Mouse (Mus musculus): Measurements from ENCODE around the gene Rapgef6. TPM values are rescaled to one million over a fixed set of nuclear protein-coding genes. Genes with fewer than 3 reads are reported as not detected.
"Not testable (repeated sequence)": the region's sequence is repeated elsewhere in the genome, so short reads cannot be mapped to it uniquely, and the experiment has no call there.

Rapgef6 gene
- total RNA-seq, 2 experiments from 2014 or later, result 8.1 to 8.6 TPM

DNA sequence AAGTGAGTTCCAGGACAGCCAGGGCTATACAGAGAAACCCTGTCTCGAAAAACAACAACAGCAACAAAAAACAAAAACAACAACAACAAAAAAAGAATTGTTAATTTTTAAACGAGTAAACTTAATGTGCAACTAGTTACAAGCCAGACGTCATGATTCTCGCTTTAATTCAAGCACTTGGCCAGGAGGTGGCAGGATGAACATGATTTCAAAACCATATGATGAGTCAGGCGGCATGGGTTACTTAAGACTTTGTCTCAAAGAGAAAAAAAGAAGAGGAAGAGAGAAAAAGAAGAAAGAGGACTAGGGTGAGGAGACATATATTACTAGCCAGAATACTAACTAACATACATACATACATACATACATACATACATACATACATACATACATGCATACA, 40.1 kb downstream of the Rapgef6 start:
- DNase-seq, result no peak
- intact Hi-C loops (cut with DNase I; ENCODE audit: low total_unique reads), result no loop called here

DNA sequence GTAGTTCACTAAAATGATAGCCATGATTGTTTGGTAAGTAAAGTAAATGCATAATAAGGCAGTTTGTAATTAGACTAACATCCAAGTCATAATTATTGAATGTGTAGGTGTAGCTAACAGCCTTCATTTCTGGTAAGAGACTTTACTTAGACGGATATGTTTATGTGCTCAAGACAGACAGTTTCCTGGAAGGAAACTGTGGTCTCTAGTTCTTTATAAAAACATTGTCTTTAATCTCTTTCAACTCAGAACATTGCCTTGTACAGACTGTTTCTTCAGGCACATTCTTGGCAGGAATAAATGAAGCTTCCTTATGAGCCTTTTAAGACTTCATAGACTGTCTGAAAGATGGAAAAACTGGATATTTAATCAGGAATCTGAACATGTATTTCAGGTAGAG, 45.3 kb downstream of the Rapgef6 start:
- DNase-seq, result no peak
- intact Hi-C loops (cut with DNase I; ENCODE audit: low total_unique reads), result no loop called here

DNA sequence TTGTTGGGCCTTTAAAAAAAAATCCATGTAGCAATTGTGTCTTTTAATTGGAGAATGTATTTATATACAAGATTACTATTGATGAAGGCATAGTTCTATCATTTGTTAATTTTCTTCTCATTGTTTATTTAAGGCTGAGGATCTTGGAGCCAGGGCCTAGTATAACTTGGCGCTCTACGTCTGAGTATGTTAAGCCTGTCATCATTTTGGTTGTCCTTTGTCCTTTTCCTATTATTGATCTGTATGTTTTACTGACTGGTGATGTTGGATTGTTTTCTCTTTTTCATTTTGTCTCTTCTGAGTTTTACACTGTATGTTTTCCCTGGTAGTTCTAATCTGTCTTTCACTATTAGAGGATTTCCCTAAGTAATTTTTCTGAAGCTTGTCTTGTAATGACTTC, 52.1 kb downstream of the Rapgef6 start:
- DNase-seq, result no peak

DNA sequence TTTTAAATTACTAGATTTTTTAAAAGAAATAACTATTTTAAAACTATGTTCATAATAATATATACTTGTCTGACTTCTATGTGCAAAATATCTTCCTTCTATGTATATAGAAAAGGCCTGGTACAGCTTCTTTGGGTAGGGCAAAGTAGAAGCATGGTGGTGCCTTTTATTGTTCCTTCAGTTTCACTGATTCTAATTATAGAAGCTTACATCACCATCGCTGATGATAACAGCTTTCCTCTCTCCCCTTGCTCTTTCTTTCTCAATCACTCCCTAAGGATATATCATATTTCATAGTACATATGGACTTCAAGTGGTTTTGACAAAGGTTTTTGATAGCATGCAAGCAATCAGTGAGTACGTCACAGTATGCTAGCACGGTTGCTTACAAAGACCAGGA, 69.9 kb downstream of the Rapgef6 start:
- intact Hi-C loops (cut with DNase I; ENCODE audit: low total_unique reads), result no loop called here
- no peak for DNase-seq

More for the DNA sequence above, 52.1 kb downstream of the Rapgef6 start:
- intact Hi-C loops (cut with DNase I; ENCODE audit: low total_unique reads), result no loop called here

DNA sequence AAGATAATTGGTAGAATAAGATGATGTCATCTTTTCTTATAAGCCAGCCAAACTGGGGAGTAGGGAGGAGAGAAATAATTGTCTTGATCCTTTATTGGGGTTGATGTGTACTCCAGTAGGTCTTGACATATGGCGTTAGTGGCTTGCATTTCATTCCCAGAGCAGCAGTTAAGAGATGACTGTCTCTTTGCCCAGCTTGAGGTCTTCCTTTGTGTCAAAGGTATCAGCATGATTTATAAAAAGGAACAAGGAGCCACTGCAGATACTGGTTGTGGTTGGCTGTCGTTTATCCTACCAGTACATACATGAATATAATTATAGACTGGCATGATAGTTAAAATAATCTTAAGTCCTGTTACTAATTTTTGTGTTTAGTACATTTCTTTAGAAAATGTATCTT, 71.4 kb downstream of the Rapgef6 start:
- DNase-seq, result no peak
- intact Hi-C loops (cut with DNase I; ENCODE audit: low total_unique reads), result no loop called here

DNA sequence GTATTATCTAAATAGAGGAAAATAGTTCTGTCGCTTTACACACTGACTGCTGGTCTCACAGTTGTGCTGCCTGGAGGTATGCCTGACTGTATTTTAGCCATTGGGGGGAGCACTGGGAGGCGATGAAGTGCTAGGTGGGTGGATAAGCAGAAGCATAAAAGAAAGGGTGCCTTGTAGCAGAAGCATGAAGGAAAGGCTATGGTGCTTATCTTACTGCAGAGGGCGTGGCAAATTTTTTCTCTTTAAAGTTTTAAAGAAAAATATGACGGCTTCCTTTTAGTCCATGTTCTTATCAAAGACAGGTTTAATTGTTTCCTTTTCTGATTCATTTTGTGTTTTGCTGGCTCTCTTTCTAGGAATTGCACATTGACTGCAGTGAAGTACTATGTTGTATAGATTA, 72.4 kb downstream of the Rapgef6 start:
- intact Hi-C loops (cut with DNase I; ENCODE audit: low total_unique reads), result no loop called here
- DNase-seq, result no peak

DNA sequence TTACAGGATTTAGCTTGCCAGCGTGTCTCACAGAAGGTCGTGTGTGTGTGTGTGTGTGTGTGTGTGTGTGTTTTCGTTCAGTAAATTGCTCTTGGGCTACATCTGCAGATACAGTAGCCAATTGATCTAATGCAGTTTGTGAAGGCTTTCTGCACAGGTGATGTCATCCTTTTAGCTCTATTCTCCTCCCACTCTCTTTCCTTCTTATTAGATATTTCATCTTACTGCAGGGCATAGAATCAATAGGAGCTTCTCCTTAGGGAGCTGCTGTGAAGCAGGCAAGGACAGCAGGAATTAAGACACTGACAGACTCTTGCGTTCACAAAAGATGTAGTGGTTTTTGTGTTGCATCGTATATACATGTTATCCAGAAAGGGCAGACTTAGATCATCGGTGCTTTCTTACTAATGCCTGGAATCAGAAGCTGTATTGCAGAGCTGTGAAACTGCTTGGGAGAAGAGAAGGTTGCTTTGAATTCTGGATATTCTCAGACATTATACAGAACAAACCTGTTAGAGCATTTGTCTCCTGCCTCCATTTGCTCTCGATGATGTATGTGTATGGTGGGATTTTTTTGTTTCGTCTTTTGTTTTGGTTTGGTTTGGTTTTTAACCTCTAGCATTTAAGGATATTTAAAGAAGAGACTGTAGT, 73.4 kb downstream of the Rapgef6 start:
- DNase-seq, result no peak
- intact Hi-C loops (cut with DNase I; ENCODE audit: low total_unique reads), result no loop called here

DNA sequence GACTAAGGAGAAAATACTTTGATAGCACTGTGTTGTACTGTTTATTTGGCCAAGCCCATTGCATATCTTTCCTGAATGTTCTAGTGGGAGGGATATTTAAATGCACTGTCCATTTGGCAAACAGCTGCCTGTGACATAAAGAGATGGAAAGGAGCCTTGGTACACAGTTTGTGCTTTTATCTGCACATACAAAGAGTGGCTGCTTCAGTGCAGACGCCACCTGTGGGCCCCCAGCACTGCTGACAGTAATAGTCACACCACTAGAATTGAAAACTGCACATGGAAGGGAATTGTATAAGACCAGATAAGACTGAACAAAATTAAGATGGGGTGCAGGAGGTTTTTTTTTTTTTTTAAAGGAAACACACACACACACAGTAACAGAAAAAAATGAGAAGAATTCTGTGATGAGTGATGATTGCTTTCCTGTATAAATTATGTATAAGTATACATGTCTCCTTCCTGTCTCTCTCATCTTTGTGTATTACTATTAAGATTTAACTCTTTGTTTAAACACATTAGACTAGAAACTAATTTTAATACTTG, 75.3 kb downstream of the Rapgef6 start:
- intact Hi-C loops (cut with DNase I; ENCODE audit: low total_unique reads), result no loop called here
- no peak for DNase-seq

DNA sequence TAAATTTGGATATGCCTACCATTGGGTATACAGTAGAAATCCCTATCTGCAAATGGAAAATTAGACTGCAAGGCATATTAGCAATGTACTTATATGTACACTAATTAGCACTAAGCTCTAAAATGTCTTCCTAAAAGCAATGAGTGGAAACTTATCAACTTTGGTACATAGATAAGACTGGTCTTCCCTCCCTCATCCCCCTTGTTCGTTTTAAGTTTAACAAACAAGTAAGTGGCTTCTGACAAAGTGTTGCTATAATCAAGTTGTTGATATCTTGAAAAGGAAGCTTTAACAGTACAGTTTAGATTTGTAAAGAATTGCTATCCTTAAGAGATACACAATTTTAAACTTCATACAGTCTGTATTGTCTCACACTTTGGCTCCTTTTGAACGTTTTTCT, 78.5 kb downstream of the Rapgef6 start:
- no peak for DNase-seq
- intact Hi-C loops (cut with DNase I; ENCODE audit: low total_unique reads), result no loop called here

DNA sequence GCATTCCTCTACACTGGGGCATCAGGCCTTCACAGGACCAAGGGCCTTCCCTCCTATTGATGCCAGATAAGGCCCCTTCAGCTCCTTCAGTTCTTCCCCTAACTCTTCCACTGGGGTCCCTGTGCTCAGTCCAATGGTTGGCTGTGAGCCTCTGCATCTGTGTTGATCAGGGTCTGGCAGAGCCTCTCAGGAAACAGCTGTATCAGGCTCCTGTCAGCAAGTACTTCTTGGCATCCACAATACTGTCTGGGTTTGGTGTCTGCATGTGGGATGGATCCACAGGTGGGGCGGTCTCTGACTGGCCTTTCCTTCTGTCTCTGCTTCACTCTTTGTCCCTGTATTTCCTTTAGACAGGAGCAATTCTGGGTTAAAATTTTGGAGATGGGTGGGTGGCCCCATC, 80.1 kb downstream of the Rapgef6 start:
- intact Hi-C loops (cut with DNase I; ENCODE audit: low total_unique reads), result not testable (repeated sequence)
- peak; percentile 6 for DNase-seq

DNA sequence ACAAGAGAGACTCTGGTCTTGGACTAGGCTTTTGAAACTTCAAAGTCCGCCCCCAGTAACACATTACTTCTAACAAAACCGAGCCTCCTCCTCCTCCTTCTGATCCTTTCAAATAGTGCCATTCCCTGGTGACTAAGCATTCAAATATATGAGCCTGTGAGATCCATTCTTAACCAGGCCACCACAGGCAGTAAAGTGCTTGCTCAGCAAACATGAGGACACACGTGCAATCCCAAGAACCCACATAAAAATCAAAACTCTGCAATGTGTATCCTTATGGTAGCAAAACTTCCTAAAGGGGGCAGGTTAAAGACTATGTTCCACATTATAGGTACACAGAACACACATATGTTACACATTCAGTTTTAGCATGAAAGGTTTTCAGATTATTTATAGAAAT, 81.8 kb downstream of the Rapgef6 start:
- intact Hi-C loops (cut with DNase I; ENCODE audit: low total_unique reads), result no loop called here
- no peak for DNase-seq

DNA sequence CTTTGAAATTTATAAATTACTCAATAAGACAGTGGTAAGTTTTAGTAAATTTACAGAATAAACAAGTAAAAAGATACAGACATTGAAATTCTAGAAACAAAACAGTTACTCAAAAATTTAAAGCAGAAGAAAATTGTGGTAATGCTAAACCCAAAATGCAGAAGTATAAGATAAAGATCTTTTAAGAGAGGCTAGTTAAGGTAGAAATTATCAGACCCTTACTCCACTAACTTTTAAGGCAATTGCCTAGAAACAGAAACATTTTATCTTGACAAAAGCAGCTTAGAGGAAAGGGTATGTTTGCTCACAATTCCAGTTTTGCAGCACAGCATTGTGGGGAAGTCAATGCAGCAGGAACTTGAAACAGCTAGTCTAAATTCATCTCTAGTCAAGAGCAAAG, 91.0 kb downstream of the Rapgef6 start:
- intact Hi-C loops (cut with DNase I; ENCODE audit: low total_unique reads), result no loop called here
- DNase-seq, result no peak

DNA sequence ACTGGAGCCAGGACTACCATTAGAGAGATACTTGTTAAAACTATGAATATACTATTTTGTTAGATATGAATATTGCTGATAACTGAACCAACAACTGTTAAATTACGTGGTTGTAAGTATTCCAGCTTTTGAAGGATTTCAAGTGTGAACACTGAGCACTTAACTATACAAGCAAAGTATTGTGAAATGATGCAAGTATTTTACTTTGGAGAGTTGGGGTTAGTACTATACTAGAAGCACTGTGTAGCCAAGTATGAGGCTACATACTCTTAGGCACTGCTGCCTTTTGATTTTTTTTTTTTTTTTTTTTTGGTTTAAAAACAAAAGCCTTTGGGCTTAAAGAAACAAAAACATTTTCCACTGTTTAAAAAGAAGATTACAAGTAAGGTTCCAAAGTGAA, 91.9 kb downstream of the Rapgef6 start:
- no peak for DNase-seq
- intact Hi-C loops (cut with DNase I; ENCODE audit: low total_unique reads), result no loop called here

DNA sequence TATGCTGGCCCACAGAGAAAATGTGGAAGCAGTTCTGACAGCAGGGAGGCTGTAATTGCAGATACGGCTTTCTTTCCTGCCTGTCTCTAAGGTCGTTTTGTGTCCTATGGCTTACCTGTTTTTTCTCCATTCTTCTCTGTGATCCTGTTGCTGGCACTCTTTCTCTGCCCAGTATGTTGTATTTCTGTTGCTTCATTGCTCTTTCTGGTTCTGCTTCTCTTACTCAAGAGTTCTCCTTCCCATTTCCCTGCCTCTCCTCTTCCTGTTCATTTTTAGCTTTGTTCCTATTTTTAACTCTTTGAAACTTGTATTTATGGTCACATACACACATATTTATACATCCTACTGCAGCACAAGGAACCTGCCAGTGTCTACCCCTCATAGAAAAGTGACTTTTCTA, 96.2 kb downstream of the Rapgef6 start:
- no peak for DNase-seq
- intact Hi-C loops (cut with DNase I; ENCODE audit: low total_unique reads), result no loop called here

DNA sequence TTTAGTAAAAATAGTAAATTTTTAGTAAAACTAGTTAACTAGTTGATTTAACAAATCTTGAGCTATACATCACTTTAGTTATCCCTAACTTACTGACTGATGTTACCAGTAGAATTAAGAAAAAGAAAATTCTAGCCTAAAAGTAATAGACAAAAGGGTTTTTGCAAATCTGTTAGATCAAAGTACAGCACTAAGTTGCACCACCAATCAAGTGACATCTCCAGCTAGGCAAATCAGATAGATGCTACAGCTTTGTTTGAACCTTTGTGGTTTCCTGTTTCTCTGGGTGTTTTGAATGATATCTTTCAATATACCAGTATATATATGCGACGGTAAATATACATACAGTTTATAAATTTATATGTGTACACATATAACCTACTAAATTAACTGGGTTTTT, 99.1 kb downstream of the Rapgef6 start:
- intact Hi-C loops (cut with DNase I; ENCODE audit: low total_unique reads), result no loop called here
- DNase-seq, result no peak

DNA sequence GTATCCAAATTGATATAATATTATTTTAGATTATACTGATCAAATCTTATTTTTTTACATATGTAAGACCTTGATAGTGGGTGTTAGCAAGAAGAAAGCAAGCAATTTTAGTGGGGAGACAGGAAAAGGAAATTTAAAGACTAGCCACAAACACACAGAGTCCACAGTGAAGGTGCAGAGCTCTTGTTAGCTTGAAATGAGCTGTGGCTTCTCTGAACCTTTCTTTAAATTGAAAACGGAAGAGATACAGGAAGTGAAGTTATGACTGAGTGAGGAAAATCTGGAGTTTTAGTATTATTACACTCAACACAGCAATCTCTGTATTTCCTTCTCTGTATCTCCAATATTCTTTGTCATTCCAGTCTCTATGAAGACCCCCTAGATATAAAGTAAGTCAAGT, 104.3 kb downstream of the Rapgef6 start:
- no peak for DNase-seq
- intact Hi-C loops (cut with DNase I; ENCODE audit: low total_unique reads), result no loop called here

DNA sequence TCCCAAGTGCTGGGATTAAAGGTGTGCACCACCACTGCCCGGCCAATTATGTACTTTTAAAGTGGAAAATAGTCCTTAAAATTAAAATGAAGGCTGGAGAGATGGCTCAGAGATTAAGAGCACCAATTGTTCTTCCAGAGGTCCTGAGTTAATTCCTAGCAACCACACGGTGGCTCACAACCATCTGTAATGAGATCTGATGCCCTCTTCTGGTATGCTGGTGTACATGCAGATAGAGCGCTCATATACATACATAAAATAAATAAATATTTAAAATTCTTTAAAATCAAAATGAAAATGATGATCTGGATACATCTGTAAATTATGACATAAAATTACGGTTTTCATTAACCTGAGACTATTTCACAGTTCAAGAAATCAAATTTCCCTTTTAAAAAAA, 123.8 kb downstream of the Rapgef6 start:
- intact Hi-C loops (cut with DNase I; ENCODE audit: low total_unique reads), result no loop called here
- no peak for DNase-seq

DNA sequence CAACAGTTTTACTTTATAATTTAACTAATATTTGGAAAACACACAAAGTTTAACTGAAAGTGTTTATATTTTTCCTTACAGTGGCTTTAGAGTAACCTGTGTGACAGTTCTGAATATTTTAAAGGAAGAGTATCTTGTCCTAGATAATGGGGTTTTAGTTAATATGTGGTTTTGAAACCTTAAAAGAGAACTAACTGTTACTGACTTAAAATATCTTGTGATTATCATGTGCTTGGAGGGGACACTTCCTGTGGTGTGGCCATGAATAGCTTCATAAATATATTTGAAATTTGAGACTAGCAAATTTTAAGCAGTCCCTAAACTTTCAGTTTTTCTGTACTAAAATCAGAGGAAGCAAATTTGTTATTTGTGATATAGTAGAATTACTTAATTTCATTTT, 125.9 kb downstream of the Rapgef6 start:
- intact Hi-C loops (cut with DNase I; ENCODE audit: low total_unique reads), result no loop called here
- DNase-seq, result no peak

DNA sequence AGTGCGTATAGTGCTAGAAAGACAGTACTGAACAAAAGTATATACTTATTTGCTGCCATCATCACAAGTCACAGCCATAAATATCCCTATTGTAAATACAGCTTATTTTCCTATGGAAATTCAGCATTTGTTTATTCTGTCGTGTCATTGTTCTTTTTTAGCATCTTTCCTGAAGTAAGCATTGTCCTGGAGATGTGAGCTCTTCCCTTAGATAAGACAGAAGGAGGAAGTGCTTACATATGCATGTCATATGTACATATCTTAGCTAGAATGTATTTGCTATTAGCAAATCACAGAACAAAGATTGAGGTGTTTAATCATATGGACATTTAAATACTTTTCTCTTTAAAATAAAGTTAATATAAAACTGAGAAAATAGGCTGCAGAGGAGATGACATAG, 132.8 kb downstream of the Rapgef6 start:
- intact Hi-C loops (cut with DNase I; ENCODE audit: low total_unique reads), result no loop called here

DNA sequence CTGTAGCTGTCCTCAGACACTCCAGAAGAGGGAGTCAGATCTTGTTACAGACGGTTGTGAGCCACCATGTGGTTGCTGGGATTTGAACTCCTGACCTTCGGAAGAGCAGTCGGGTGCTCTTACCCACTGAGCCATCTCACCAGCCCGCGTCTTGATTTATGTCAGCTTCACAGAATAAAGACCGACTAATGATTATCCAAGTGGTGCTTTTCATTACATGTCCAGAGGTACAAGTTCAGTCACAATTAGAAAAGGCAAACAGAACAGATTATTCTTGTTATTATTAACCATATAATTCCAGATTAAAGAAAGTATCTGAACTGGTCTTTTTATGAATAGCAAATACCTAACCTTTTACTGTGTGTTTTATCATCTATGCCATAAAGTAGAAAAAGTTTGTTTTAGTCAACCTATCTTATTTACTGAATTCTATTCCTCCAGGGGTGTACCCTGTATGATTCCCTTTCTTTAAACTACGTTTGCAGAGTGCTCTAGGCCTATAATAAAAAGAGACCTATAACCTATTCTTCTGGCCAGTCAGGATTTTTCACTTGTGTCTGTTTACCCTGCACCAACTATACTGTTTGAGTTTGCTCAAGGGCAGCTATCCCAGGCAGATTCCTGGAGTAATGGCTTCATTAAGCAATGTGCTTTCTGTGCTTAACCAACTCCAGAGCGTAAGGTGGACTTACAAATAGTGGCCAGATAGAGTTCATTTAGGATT, 151.1 kb downstream of the Rapgef6 start:
- intact Hi-C loops (cut with DNase I; ENCODE audit: low total_unique reads), result no loop called here
- DNase-seq, result no peak

More for the DNA sequence above, 132.8 kb downstream of the Rapgef6 start:
- DNase-seq, result no peak

DNA sequence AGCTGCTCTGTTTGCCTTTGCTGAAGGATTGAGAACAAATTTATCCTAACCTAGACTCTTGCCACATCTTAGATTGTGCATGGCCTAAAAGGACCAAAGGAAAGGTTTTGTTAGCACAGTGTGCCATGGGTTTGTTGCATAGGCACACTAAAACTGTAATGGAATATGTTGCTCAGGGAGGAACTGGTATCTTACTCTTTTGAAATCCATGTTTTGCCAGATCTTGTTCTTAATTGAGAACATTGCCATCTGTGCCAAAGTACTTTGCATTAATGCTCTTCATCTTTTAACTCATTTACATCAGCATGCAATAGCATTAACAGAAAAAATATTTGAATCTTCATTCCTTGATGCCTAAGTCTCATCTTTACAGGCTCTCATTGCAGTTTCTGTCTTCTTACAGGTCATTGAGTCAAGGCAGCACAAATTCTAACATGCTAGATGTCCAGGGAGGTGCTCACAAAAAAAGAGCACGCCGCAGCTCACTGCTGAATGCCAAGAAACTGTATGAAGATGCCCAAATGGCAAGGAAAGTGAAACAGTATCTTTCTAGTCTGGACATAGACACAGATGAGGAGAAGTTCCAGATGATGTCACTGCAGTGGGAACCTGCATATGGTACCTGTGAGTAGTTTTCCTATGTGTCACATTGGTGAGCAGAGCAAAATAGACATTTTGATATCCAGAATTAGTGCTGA, 153.3 kb downstream of the Rapgef6 start:
- intact Hi-C loops (cut with DNase I; ENCODE audit: low total_unique reads), result no loop called here

More for the DNA sequence above, 153.3 kb downstream of the Rapgef6 start:
- no peak for DNase-seq
